Mouse (Mus musculus): Measurements from ENCODE around the gene Txnrd2. TPM values are rescaled to one million over a fixed set of nuclear protein-coding genes. Genes with fewer than 3 reads are reported as not detected.

Txnrd2 gene
- 10 to 100 TPM; 29.9 to 34.6 TPM for total RNA-seq (2021)
- long read RNA-seq, experiment 1, transcript Txnrd2-206 (4 exons, 532 nt) = major isoform, 7 of 74 reads
- long read RNA-seq, experiment 1, partial matches to known transcripts = 16 of 74 reads
- long read RNA-seq, experiment 1, other reads (novel, unspliced or antisense) = 51 of 74 reads
- long read RNA-seq, experiment 2, partial matches to known transcripts = 15 of 57 reads
- long read RNA-seq, experiment 2, other reads (novel, unspliced or antisense) = 39 of 57 reads

GRCm38 (mm10) chr16:18426215-18426791 is at the start of gene Txnrd2:
TSS of gene Txnrd2 (plus strand) at chr16:18426384.
- DNase-seq = peak; percentile 81 to 86
- intact Hi-C loops (cut with DNase I) = no loop called here

GRCm38 (mm10) chr16:18377203-18377602 is 49.0 kb upstream of the Txnrd2 start:
- intact Hi-C loops (cut with DNase I) = no loop called here
- DNase-seq = no peak

GRCm38 (mm10) chr16:18378489-18378888 is 47.7 kb upstream of the Txnrd2 start:
- no peak for DNase-seq
- intact Hi-C loops (cut with DNase I) = no loop called here

GRCm38 (mm10) chr16:18379338-18380001 is 46.7 kb upstream of the Txnrd2 start:
- intact Hi-C loops (cut with DNase I) = no loop called here
- no peak for DNase-seq

- DNase-seq = no peak
- intact Hi-C loops (cut with DNase I) = no loop called here
These were observed 45.6 kb upstream of the Txnrd2 start for GRCm38 (mm10) chr16:18380495-18381063.

GRCm38 (mm10) chr16:18381621-18382258 is 44.4 kb upstream of the Txnrd2 start:
- DNase-seq = no peak
- intact Hi-C loops (cut with DNase I) = no loop called here

GRCm38 (mm10) chr16:18383045-18383726 is 43.0 kb upstream of the Txnrd2 start:
- intact Hi-C loops (cut with DNase I) = no loop called here
- peak; percentile 51 to 70 for DNase-seq

- intact Hi-C loops (cut with DNase I) = no loop called here
- no peak for DNase-seq
These were observed 42.4 kb upstream of the Txnrd2 start for GRCm38 (mm10) chr16:18383756-18384155.

- no peak for DNase-seq
- intact Hi-C loops (cut with DNase I) = no loop called here
These were observed 42.0 kb upstream of the Txnrd2 start for GRCm38 (mm10) chr16:18384211-18384610.

GRCm38 (mm10) chr16:18384659-18385058 is 41.5 kb upstream of the Txnrd2 start:
- no peak for DNase-seq
- intact Hi-C loops (cut with DNase I) = no loop called here

- intact Hi-C loops (cut with DNase I) = no loop called here
- no peak for DNase-seq
These were observed 40.8 kb upstream of the Txnrd2 start for GRCm38 (mm10) chr16:18385411-18385810.

- DNase-seq = no peak
- intact Hi-C loops (cut with DNase I) = no loop called here
These were observed 39.7 kb upstream of the Txnrd2 start for GRCm38 (mm10) chr16:18386451-18386850.

- intact Hi-C loops (cut with DNase I) = no loop called here
- DNase-seq = no peak
These were observed 39.2 kb upstream of the Txnrd2 start for GRCm38 (mm10) chr16:18386972-18387371.

- intact Hi-C loops (cut with DNase I) = no loop called here
- no peak for DNase-seq
These were observed 38.2 kb upstream of the Txnrd2 start for GRCm38 (mm10) chr16:18387704-18388582.

- DNase-seq = no peak
- intact Hi-C loops (cut with DNase I) = no loop called here
These were observed 37.4 kb upstream of the Txnrd2 start for GRCm38 (mm10) chr16:18388583-18389435.

- no peak for DNase-seq
- intact Hi-C loops (cut with DNase I) = loop anchor here (5.0 kb wide), 1 partner anchor 38 kb away; no protein-coding TSS in a partner anchor
These were observed 35.8 kb upstream of the Txnrd2 start for GRCm38 (mm10) chr16:18390399-18390798.

GRCm38 (mm10) chr16:18391127-18391526 is 35.1 kb upstream of the Txnrd2 start:
- no peak for DNase-seq
- intact Hi-C loops (cut with DNase I) = loop anchor here (5.0 kb wide), 1 partner anchor 39 kb away; no protein-coding TSS in a partner anchor

GRCm38 (mm10) chr16:18391728-18392127 is 34.5 kb upstream of the Txnrd2 start:
- no peak for DNase-seq
- intact Hi-C loops (cut with DNase I) = loop anchor here (5.0 kb wide), 1 partner anchor 39 kb away; no protein-coding TSS in a partner anchor

All from heart, postnatal 14 days (tissue).